Mouse (Mus musculus): ENCODE data around the gene Actn1.
A peak's percentile ranks its signal among the peaks of the same experiment; 100 is the strongest.
"Not testable (repeated sequence)": the region's sequence is repeated elsewhere in the genome, so short reads cannot be mapped to it uniquely, and the experiment has no call there.

Actn1 gene

DNA sequence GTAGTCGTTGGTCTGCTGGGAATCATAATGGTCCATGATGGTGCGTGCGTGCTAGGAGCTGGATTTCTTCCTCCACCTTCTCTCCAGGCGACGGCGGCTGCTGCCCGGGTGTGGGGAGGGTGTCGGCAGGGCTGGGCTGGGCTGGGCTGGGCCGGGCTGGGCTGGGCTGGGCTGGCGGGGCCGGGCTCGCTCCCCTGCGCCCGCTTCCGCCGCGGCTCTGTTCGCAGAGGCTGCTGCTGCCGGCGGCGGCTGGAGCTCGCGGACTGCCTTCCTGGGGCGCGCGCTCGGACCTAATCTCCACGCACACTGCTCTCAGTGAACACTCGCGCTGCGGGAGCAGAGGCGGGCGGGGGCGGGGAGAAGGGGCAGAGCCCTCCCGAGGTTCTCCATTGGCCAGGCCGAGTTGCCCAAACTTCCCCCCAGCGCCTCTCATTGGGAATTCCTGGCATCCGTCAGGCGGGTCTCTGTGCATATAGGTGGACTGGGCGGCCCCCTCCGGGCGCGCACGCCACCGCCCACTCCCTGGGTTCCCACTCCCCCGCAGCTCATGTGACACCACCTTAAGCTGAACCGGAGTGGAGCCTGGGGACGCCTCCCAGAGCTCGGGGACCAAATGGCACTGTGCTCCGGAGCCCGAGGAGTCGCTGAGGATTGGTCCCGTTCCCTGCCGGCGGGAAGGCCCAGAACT is at the start of gene Actn1:
Gene Actn1 (minus strand): TSS at position 316 of the 688 bp plus-strand sequence.
- peak; percentile 65 to 74 for DNase-seq (ENCODE audit: low spot score in 2 of 2)

DNA sequence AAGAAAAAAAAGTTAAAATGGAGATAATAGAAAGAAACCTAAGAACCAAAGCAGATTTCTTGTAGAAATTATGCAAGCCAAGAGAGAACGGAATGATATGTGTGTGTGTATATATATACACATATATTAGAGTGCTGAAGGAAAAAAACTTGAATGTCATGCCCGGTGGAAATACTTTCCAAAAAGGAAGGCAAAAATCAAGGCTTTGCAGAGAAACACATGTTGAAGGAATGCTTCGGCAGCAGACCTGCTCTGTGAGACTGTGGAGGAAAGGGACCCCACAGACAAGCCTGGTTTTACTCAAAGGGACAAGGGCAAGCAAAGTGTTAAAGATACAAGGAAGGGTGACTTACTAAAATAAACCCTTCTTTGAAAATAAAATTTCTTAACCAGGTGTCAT is 47.4 kb upstream of the Actn1 start:
- DNase-seq (ENCODE audit: low spot score in 2 of 2) = no peak

DNA sequence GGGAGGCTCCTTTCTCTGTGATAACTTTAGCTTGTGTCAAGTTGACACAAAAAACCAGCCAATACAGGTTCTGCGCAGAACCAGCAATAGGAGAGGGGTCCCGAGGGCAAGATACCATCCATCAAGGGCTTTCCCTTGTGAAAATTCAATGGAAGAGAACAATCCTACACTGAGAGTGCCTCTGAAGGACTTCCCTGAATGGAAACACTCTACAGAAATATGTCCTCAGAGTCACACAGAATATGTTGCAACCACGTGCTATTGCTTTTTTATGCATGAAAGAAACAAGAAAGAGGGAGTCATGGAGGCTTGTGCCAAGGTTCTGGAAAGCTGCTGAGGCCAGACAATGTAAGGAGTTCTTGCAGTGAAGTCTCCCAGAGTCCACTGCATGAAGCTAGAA is 44.3 kb upstream of the Actn1 start:
- DNase-seq (ENCODE audit: low spot score in 2 of 2) = no peak

DNA sequence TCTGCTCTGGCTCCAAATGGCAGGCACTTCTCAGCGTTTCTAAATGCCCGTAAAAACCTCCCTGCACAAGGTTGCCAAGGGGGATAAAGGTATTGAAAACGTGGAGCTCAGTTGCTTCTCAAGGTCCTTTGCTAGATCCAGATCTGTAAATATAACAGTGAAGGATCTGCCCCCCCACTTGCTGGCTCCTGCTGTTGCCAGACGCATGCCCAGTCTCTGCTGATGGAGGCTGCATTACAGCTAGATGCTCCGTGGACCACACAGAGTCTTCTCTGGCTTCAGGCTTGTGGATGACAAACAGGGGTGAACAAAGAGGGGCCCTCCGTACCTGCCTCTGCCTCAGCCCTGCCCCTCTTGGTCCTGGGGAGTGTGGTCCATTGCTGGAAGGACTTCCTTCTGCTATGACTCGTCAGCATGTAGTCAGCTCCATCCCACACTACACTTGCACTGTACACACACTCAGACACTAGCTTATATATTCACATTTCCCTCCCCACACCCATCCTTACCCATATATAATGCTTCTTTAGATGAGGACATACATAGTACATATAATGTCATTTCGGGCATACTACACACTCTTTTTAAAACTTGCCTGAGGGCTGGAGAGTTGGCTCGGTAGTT is 40.8 kb upstream of the Actn1 start:
- no peak for DNase-seq (ENCODE audit: low spot score in 2 of 2)

DNA sequence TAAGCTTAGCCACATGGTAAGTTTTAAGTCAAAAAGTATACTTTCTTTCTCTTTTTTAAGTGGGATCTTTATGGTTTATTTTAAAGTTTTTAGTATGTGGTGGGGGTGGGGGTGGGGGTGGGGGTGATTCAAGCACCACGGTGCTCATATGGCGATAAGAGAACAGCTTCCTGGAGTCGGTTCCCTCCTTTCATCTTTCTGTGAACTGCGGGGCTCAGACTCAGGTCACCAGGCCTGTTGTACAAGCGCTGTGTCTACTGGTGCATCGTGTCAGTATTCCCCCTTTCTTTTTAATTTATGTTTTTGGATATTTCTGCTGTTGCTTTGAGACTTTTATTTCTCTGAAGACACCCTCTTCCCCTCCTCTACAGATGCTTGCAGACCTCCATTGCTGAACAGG is 38.5 kb upstream of the Actn1 start:
- DNase-seq (ENCODE audit: low spot score in 2 of 2) = no peak

DNA sequence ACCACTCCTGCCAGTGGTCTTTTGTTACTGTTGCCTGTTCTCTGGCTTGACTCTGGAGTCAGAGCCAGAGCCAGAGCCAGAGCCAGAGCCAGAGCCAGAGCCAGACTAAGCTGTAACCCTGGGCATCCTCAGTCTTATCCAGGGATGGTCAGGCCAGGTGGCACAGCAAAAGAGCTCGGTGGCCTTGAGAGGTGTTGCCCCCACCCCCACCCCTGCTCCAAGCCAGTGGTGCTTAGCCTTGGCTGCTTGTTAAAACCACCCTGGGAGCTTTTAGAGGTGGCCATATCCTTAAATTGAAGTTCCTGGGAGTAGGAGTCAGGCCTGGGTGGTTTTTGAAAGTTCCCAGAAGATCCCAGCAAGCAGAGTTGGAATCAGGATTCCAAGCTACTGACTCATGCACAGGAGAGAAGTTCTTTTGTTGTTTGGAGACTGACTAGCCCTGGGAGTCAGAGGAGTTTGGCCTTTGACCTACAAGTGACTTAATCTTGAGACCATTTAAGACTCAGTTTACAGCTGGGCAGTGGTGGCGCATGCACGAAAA is 31.8 kb upstream of the Actn1 start:
- no peak for DNase-seq (ENCODE audit: low spot score in 2 of 2)

DNA sequence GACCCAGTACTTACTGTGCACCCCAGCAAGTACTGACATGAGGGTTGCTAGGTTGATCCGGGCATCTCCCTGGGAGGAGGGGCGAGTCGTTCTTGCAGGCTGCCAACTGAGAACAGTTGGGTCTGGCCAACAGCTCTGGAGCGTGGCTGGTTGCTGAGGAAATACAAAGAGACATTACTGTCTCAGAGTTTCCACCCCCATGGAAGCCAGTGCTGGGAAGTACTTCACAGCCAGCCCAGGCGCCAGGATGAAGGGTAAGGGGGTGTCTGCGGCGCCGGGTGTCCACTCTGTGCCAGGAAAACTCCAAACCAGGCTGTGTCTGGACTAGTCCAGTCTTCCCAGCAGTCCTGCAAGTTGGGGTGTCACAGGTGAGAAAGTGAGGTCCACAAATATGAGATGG is 30.8 kb upstream of the Actn1 start:
- DNase-seq (ENCODE audit: low spot score in 2 of 2) = no peak

DNA sequence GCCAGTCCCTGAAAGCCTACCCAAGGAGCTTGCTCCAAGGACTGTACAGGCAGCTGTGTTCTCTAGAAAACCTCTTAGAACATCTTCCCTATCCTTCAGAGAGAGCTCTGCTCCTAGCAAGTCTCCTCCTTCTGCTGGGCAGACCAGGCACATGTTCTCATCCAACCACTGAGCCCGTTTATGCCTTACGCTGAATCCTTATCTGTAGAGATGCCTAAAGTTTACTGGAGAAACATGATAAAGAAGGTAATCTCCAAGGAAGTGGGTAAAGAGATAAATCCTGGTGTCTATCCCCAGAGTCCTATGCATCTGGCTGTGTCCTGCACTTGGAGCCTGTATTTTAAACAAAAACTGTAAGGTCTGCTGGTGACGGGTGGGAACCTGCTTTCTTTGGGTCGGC is 30.3 kb upstream of the Actn1 start:
- no peak for DNase-seq (ENCODE audit: low spot score in 2 of 2)

DNA sequence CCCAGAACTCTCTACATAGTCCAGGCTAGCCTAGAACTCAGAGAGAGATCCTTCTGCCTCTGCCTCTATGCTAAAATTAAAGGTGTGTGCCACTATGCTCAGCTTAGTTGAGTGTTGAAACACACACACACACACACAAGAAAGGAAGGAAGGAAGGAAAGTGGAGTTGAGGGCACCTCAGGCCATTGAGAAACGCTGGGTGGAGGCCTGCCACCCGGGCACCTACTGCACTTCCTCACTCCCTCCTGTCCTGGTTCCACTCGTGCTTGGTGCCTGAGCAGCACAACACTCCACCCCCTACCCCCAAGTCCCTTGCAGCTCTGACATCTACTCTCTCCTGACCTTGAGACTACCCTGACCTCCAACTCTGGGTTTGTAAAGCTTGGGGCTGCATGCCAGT is 29.6 kb upstream of the Actn1 start:
- no peak for DNase-seq (ENCODE audit: low spot score in 2 of 2)

DNA sequence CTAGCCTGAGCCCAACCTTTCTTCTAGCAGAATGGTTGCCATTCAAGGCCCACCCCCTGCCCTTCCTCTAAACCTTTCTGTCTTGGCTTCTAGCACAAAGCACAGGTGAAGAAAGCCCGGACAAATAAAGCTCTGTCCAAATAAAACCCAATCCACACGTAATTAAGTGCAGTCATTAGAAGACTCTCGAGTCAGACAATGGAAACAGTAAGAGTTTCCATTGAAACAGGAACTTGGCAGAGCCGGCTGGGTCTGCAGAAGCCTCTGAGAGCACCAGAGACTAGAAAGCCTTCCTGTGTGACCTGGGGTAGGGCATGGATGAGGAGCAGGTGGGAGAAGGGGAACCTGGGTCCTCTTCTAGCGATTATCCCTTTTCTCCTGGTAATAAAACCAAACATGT is 25.7 kb upstream of the Actn1 start:
- no peak for DNase-seq (ENCODE audit: low spot score in 2 of 2)

DNA sequence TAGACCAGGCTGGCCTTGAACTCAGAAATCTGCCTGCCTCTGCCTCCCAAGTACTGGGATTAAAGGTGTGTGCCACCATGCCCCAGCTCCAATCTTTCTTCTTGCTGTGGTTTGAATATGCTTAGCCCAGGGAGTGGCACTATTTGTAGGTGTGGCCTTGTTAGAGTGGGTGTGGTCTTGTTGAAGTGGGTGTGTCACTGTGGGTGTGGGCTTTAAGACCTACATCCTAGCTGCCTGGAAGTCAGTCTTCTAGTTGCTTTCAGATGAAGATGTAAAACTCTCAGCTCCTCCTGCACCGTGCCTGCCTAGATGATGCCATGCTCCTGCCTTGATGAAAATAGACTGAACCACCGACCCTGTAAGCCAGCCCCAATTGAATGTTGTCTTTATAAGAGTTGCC is 24.1 kb upstream of the Actn1 start:
- DNase-seq (ENCODE audit: low spot score in 2 of 2) = not testable (repeated sequence)

DNA sequence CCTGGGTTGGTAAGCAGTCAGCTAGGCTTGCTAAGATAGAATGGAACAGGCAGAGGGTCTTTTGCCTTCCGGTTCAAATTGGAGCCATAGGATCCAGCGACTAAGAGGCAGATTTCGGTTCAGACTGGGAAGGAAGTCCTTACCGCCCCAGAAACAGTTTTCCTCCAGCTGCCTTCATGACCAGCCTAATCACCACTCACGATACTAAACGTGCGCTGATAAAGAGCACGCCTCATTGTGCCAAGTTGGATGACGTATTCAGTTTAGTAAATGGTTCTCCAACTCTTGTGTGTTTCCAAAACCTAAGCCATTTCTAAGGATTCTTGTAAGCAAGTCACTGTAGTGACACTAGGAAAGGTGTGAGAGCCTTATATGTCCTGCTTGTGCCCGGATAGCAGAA is 18.7 kb upstream of the Actn1 start:
- DNase-seq (ENCODE audit: low spot score in 2 of 2) = no peak

DNA sequence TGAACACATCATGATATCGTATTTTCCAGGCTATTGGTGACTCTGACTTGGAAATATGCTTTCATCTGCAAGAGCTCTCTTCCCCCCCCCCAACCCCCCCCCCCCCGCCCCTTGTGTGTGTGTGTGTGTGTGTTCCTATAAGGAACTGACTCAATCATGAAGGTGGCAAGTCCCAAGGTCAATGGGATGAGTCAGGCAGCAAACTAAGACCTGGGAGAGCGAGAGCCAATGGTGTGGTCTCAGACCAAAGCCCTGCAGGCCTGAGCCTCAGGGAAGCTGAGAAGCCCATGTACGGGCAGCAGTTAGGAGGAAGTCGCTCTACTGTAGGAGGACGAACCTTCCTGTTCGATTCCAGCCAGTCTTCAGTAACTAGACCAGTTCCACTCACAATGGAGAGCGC is 17.3 kb upstream of the Actn1 start:
- DNase-seq (ENCODE audit: low spot score in 2 of 2) = no peak

DNA sequence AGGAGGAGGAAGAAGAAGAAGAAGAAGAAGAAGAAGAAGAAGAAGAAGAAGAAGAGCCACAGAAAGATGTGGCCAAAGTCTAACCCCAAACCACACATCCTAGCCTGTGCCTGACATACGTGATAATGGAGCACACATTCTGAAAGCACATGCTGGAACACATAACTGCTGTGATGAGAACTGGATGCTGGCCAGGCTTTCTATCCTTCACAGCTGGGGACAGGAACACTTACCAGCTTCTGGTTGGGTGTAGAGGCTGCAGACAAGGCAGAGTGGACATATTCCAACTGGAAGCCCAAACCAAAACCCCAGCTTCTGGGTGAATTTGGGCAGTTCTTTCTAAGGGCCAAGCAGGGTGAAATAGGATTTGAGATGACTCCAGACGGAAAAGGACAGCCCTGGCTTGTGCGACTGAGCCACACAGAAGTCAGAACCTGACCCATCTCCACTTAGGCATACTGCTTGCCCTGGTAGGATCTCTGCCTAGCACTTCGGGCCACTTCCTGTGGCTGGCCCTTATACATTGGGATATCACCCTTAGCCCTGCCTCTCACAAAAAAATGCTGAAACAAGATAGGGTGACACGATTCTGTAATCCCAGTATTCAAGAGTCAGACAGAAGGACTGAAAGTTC is 15.1 kb upstream of the Actn1 start:
- DNase-seq (ENCODE audit: low spot score in 2 of 2) = no peak

DNA sequence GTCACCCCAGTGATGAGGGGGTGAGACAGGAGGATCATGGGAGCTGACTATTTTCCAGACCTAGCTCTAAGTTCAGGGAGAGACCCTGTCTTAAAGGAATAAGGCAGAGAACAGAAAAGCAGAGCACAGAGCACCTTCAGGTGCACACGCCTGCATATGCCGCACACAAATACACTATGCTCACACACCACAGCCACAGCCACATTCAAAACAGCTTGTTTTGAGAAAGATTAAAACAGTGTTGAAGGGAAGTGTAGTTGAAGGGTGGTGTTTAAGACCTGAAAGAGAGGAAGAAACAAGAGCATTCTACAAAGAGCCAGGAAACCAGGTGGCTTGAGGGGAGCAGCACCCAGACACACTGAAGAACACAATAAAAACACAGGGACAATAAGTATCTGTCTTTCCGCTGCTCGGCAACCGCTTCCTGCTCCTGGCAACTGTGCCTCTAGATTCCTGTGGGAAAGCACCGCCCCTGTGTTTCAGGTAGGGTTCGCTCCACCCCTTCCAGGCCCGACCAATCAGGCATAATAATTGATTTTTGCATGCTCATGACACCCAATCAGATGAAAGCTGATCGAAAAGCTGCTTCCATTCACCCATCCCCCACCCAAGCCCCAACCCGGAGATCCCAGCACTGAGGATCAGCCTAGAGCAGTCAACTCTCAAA is 13.0 kb upstream of the Actn1 start:
- DNase-seq (ENCODE audit: low spot score in 2 of 2) = peak; percentile 38

DNA sequence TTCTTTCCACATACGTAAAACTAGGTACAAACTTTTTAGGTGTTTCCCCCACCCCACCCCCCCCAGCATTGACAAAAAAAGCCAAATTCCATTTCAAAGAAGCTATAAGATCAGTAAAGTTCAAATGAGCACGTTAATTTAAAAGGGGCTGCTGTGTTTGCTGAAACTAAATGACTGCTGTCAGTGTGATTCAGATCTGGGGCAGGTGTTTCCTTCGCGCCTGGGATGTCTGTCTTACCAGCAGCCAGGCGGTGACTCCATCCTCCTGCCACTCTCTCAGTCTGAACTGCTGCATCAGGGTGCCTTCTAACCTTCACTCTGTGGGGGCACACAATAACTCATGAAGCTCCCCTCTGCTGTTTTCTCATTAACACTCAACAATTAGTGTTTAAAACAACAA is 11.6 kb upstream of the Actn1 start:
- DNase-seq (ENCODE audit: low spot score in 2 of 2) = peak in 1 of 2 experiments; percentile 11

DNA sequence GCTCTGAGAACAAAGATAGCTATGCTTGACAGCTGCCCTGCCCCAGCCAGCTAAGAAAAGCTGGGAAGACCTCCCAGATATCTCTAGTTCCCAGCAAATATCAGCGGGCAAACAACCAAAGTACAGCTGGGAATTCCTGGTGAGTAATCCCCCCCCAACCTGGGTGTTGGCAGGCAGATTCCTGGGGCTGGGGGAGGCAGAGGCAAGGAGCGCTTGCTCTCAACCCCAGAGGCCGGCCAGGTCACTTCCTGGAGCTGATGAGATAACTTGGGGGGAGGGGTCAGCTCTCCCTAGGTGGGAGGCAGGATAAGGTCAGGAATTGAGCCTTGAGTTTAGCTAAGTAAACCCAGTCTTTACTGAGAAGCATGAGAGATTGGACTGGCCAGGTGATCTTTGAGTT is 10.8 kb upstream of the Actn1 start:
- DNase-seq (ENCODE audit: low spot score in 2 of 2) = no peak

DNA sequence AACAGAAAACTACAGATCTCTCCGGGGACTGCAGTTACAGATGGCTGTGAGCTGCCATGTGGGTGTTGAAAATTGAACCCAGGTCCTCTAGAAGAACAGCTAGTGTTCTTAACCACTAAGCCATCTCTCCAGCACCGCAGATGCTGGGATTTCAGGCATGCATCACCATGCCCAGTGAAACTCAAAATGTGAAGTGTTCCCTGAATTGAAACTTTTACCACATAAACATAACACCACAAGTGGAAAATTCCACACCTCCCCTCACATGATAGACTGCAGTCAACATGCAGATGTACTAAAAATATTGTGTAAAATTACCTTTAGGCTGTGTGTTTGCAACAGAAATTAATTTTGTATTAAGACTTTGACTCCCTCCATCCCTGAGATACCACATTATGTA is 9.1 kb upstream of the Actn1 start:
- no peak for DNase-seq (ENCODE audit: low spot score in 2 of 2)

DNA sequence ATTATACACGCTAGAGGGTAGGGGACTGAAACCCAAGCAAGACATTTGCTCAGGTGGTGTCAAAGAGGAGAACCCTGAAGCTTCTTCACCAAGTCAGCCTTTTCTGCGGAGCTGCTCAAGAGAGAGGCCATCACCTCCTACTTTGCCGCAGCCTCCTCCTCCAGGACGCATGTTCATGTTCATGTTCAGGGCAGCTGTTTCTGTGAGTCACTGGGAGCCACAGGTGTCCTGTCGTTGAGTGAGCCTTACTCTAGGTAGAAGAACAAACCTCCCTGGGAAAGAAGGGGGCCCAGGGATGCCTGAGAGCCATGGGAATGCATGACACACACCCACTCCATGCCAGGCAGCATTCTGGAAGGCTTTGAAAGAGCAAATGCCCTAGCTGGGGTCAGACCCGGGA is 7.8 kb upstream of the Actn1 start:
- DNase-seq (ENCODE audit: low spot score in 2 of 2) = no peak

DNA sequence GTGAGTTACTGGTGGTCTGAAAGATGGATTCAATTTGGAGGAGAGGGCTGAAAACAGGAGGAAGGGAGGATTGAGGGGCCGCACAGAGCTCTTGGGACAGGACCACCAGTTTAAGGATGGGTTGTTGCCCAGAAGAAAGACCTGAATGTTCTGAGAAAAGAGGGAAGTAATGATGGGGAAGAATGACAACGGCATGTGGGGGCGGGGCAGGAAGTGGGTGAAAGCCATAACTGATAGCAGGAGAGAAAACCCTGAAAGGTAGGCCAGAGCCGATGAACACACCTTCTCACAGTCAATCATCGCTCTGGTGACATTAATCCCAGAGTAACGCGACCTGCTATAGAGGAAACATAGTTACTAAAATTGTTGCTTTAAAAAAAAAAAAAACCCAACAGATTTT is 4.2 kb upstream of the Actn1 start:
- DNase-seq (ENCODE audit: low spot score in 2 of 2) = peak in 1 of 2 experiments; percentile 31

DNA sequence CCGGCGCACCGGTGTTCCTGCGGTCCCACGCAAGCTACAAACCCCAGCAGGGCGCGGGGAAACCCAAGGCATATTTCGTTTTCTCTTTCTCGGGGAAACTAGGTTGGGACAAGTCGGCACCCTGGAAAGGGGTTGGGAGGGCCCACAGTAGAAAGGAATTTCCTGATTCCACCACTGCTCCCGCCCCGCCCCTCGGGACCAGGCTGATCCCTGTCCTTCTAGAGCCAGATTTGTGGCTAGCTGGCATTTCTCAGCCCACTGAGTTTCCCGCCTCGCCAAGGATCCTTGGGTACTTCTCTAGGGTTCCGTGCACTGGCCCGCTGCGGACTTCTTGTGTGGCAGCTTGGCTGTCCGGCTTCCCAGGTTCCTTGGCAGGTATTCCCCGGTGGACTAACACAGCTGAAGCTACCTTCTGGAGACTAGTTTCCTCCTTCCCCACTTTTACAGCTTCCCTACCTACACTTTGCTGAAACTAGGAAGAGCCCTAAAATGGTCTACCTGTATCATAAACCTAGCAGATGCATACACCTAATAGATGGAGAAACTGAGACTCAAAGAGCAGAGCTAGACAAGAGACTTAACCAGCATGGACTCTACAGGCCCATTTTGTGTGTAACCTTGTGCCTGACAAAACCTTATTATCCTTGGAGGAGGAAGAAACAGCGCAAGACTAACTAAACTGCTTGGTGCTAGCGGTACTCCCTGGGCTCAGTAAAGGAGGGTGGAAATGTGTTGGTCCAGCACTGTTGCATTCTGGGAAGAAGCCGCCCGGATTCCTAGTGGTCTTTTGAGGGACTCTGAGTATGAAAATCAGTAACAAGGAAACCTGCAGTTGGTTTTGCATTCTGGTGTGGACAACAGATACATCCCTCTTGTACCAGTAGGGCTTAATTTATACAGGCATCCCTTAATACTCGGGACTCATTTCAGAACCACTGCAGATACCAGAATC is 849 bp upstream of the Actn1 start:
- DNase-seq (ENCODE audit: low spot score in 2 of 2) = peak in 1 of 2 experiments; percentile 21

All from spleen, postnatal 36 days (tissue).